In the genomic region with DNA sequence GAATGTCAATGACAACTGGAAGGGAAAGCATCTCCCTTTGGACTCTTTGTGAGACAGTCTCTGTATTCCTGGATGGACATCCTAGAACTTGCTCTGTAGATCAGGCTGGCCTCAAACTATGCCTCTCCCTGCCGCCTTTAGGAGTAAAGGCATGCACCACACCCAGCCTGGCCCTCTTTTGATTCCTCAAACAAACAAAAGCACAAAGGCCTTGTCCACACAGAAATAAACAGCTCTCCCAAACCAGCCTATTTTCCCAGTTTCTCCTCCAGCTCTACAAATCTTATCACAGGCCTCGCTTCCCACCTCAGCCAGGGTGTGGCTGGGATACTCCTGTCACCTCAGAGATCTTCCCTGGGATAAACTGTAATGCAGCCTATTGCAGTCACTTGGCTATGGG, we compare ENCODE assay signal across 18 mouse cellular contexts.
"Had no signal": no experiment of that assay in that cellular context is flagged by ENCODE, and none has a peak within 500 bp of the region (broad histone marks: within the 10 kb centered on the region; RNA-seq: fewer than 3 reads in every experiment).

No protein-coding gene starts in this region.

- H3K4me3 ChIP-seq: lung, embryonic 15.5 days; megakaryocyte, embryonic 14.5 days; midbrain, embryonic 13.5 days; myocyte; neural tube, embryonic 13.5 days; neural tube, embryonic 15.5 days had no signal

- DNase-seq: lung, adult 2 months; lung, postnatal 14 days; lung, postnatal 36 days; retina, postnatal 1 day; right cerebral cortex, adult 18-20 months; right cerebral cortex, postnatal 25 days; right cerebral cortex, postnatal 4 days; spleen, adult 18-20 months; thymus, adult 18-20 months; thymus, postnatal 14 days; thymus, postnatal 36 days had no signal

- H3K27me3 ChIP-seq: lung, embryonic 15.5 days had no signal

- H3K9me3 ChIP-seq: lung, embryonic 15.5 days; megakaryocyte, embryonic 14.5 days; midbrain, embryonic 13.5 days; neural tube, embryonic 13.5 days; neural tube, embryonic 15.5 days had no signal

- H3K27ac ChIP-seq: lung, embryonic 15.5 days; macrophage; midbrain, embryonic 13.5 days; neural tube, embryonic 13.5 days; neural tube, embryonic 15.5 days had no signal
